Mouse (Mus musculus): Measurements from ENCODE around the gene Arntl.

The Arntl gene

DNA sequence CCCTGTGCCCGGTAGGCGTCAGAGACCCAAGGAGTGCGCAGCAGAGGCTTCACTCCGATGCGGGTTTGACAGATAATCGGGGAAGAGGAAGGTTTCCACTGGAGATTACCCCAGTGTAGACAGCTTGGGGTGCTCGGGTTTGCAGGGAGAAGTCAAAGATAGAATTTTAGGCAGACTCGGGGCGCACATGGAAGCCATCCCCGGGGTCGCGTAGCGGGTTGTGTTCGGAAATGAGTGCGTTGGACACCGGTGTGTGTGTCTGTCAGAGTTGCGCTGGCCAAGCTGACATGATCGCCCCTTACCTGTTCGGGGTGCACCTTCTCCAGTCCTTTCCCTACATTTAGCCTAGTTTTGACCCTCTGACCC is 1.1 kb downstream of the Arntl start:
- no peak for DNase-seq (ENCODE audit: low spot score)

DNA sequence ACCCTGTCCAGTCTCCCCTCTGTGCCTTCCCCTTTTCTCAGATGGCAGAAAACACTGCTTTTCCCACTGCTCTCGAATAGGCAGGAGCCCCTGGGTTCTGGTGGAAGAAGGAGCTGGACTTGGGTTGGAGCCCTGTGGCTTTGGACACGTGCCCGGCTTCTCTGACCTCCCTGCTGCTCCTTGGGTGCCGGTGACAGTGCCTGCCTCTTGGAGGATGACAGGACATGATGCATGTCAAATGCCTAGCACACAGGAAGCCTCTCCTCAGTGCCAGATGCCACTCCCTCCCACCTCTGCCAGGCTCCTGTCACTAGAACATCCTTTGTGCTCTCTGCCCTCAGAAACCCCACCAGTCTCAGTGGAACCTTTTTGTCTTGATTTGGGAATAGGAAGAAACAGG is 3.2 kb downstream of the Arntl start:
- DNase-seq (ENCODE audit: low spot score), result no peak

DNA sequence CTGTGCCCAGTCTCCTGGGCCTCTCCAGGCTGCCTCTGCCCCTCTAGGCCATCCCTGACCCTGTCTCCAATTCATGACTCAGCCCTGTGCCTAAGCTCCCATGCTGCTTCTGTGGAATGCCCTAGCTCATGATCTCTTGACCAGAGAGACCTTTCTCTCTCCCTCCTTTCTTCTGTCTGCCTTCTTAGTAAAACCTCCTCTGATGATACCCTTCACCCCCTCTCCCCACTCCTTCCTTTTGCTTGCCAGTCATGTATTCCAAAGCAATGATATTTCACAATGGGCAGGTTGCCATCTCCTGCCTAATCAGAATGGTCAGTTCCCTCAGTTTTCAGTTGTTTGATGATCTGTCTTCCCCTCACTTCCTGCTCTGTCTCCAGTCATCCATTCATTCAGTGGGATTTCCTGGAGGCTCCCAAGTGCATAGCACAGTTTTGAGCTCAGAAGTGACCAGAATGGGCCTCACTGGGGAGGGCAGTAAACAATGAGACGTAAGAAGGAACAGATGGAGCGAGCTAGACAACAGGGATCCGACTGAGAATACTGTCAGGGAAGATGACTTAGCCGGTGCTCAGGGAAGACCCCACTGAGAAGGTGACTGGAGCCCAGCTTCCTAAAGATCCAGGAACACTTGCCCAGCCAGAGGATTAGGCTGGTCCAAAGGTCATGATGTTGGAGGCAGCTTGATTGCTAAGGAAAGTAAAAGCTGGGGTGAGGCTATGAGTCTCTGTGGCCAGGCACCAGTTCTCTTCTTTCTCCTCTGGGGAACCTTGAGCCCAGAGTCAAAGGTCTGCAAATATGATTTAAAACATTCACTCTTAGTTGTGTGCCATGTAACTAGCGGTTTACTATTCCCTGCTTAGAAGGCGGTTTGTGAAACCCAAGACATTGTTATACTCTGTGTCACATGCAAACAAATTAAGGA is 7.2 kb downstream of the Arntl start:
- no peak for DNase-seq (ENCODE audit: low spot score)

DNA sequence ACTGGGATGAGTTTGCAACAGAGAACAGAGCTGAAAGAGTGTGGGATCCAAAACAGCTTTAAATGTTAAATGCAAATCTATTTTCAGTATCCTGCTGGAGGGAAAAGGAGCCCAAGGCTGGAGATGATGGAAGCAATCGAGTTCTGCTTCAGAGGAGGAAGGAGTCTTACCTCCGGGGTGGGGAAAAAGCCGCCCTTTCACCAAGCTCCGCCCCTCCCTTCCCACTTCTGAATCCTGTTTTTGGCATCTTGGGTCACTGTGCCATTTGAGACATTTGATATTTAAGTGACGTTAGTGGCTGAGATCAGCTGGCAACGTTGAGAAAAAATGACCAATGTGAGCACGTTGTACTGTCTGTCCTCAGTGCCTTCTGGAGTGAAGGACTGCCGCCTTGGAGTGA is 8.9 kb downstream of the Arntl start:
- DNase-seq (ENCODE audit: low spot score), result no peak

DNA sequence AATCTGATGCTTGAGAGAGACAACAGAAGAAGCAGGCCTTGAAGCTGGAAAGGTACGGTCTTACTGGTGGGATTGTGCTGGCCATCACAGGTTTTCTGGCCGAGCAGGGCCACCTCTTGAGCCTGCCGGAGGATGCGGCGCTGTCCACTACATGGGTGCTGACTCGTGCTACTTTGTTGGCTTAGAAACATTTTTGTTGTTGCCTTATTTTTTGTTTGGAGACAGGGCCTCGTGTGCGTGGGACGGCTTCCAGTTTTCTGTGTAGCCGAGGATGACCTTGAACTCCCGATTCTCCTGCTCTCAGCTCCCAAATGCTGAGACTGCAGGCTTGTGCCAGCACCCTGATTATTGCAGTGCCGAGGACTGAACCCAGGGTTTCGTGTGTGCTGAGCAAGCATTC is 12.2 kb downstream of the Arntl start:
- DNase-seq (ENCODE audit: low spot score), result no peak

DNA sequence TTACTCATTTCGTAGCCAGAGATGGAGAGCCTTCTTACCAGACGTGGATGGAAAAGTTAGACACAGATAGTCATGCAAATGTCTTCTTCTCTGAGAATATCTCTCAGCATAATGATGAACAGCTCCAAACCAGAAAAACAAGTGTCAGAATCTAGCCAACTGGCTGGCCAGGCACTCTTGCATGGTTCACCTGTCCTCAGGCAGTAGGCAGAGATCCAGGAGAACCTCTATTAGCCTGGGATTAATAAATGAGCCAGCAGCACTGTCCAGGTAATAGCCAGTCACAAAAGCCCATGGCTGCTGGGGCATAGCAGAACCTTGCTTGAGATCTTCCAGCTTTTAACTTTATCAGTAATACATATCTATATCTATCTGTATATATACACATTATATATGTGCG is 12.6 kb downstream of the Arntl start:
- no peak for DNase-seq (ENCODE audit: low spot score)

DNA sequence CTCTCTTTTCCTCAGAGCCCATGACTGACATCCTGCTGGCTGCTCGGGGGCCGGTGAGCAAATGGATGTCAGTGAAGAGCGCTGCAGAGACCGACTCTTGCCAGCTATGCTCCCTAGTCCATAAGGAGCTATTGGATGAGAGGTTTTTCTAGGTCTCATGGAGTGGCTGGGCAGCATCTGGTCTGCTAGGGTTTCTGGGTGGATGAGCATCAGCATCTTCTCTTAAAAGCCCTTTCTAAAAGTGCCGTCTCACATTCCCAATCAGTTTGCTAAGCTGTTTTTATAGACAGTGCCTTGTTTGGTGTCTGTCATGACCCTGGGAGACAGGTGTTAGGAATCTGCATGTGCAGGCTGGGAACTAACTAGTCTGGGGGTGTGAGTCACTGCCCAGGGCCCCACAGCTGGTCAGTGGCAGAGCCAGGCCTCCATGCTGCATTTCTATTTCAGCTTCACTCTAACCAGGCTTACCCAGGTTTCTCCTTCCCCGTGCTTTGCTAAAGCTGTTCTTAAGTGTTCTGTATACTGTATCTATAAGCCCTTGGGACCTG is 13.5 kb downstream of the Arntl start:
- DNase-seq (ENCODE audit: low spot score), result no peak

DNA sequence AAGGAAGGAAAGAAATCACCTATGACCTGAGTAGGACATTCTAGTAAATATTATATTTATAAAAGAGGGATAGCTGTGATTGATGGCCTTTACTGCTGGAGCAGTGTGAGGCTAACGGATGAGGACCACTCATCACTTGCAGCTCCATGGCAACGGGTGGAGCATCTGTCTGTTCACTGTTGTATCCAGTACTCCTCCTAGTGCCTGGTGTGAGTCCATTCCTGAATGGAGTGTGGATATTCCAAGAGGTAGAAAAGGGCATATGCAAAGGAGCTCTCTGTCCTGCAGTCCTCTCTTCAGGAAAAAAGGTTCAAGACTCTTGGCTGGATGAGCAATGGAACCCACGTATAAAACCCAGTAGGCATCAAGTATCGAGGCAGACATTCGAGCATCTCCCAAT is 15.6 kb downstream of the Arntl start:
- DNase-seq (ENCODE audit: low spot score), result no peak

DNA sequence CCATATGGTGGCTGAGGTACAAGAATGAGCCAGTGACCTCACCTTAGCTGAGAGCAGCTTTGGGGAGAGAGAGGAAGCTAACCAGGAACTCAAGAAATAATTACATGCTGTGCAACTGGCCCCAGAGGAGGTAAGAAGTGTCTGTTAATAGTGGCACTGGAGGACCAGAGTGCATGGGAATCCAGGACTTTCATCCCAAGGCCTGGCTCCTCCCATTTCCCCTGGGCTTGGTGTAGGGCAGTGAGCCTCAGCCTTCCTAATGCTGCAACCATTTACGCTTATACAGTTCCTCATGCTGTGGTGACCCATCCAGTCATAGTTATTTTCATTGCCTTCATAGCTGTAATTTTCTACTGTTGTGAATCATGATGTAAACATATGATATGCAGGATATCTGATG is 17.4 kb downstream of the Arntl start:
- DNase-seq (ENCODE audit: low spot score), result no peak

DNA sequence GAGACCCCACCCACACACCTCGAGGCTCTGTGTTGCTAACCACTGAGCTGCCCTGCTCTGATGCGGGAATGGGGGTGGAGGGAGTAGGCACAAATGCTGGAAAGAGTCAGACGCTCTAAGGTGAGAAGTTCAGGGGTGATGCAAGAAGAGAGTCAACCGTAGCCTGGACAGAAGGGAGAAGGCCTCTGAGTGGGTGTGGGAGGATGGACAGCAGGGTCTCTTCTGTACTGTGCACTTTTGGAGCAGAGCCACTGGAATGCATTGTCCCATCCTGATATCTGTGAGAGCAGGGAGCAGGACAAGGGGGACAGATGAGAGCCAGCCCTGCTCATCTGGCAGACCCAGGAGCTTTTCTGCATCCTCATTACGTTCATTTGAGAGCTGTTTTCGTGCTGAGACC is 21.2 kb downstream of the Arntl start:
- DNase-seq (ENCODE audit: low spot score), result no peak

DNA sequence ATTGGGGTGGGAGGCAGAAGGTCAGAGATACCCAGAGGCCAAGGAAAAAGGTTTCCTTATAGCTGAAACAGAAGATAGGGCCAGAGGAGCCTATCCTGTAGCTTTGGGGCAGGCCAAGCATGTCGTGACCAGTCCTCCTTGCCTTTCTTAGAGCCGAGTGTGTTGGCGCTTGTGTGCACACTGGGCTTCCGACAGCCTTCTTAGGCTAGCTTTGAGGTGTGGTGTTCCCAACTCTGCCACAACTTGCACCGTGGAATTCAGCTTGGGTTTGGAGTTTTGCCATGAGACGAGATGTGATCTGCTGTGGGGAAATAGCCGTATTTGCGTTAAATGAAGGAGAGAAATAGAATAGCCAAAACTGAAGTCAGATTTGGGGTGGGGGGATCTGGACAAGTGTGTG is 28.9 kb downstream of the Arntl start:
- DNase-seq (ENCODE audit: low spot score), result no peak

DNA sequence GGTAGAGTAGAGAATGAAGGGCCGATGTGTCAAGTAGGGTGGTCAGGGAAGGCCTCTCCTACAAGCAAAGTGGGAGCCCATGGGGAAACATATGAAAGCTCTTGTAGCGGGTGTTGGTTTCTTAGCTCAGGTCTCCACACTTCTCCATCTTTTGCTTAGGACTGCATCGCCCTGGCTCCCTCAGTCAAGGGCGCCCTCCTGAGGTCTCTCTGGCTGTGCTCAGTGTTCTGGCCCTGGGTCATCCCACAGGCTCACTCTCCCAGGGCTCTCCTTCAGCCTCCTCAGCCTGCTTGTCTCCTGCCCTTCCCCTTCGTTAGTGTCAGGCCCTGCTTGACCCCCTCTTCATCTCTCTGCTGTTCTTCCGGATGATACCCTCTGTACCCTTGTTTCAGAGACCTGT is 31.1 kb downstream of the Arntl start:
- DNase-seq (ENCODE audit: low spot score), result no peak

DNA sequence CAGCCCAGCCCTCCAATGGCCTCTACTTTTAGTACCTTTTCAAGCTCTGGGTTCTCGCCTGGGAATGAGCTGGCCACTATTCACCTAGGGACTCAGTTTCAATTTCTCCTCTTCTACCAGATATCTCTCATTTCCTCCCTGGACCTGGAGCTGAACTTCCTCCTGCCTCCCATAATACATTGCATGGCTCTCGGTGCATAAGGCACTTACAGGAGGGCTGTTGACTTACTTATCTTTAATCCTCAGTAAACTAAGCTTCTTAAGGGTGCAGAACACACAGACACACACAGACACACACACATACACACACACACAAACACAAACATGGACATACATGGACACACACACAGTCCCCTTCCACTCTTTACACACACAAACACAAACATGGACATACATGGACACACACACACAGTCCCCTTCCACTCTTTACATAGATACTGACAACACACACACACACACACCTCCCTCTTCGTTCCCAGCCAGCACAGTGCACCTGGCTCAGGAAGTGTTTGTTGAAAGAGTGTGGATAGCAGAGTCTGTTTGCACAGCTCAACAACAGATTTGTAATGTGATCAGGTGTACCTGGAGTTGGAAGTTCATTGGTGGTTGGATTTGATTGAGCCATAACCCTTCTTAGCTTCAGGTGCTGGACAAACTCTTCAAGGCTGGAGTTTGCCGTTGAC is 32.3 kb downstream of the Arntl start:
- DNase-seq (ENCODE audit: low spot score), result no peak

DNA sequence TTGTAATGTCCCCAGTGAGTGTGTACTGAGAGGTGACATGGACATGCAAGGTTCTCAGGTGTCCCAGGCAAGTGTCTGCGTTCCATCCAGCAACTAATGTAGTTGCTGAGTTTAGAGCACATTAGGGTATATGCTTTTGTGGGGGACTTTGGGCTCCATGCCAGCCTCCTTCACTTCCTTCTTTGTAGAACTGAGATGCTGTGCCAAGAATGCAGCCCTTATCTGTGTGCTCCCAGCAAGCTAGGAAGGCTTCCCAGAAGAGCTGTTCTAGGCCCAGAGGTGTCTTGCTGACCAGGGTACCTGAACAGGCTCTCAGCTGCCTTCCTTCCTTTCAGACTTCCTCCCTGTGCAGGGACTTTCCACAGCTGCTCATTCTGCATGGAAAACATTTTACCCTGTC is 33.2 kb downstream of the Arntl start:
- DNase-seq (ENCODE audit: low spot score), result no peak

DNA sequence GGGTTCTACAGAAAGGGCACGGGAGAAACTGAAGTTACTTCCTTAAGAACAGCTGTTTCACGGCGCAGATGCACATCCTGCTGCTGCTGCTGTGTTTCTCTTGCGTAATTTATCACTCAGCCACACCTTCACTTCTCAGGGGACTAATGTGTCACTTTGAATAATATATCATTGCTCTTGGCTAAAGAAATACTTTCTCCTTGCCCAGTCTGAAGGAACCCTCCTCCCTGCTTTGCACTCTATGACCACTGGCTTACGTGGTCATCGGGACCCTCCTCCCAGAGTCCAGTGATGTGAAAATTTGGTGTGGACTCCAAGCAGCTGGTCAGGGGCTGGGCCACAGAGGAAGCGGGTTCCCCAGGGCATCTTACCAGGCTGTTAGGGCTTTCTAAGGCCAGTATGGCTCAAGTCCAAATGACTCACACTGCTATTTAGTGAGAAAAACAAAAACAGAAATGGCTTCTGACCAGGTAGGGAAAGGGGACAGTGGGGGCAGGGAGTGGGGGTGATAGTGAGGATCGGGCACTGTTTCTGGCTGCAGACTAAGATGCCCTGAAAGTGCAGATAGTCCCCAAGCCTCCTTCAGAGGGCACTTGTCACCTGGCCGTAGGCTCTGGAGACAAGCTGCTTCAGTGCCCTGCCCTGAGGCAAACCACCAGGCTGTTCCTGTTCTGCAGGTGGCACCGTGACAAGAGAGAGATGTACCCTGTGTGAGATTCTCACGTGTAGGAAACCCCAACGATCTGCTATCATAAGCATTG is 34.8 kb downstream of the Arntl start:
- no peak for DNase-seq (ENCODE audit: low spot score)

DNA sequence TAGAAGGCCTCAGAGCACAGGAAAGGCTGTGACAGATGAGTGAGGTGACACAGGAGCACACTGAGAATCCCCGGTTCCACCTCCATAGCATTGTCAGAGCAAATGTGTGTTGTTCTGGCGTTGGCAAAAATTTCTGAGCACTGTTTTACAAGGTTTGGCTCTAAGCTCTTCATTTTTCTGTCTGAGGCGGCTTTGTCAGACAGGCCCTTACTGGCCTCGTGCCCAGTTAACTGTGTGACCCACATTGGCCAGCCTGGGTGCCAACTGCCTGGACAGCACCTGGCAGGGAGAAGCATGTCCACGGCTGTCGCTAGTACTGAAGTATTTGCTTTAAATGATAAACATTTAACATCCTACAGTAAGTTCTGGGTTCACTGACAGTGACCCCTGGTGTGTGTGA is 35.4 kb downstream of the Arntl start:
- DNase-seq (ENCODE audit: low spot score), result no peak

DNA sequence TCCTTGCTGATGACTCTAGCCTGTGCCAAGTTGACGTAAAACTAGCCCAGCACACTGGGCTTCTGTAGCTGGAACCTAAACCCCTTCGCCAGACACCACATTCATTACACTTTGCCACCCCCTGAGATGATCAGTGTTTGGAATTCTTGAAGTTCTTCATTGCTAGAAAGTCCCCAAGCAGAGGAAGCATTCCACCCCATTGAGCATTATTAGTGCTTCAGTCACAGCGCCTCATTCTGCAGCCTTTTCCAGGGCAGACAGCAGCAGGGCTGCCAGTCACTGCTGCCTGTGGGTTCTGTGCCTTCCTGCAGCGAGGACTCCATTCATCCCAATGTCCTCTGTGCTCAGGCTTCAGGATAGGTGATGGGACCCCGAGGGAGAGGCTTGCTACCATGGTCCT is 37.9 kb downstream of the Arntl start:
- DNase-seq (ENCODE audit: low spot score), result no peak

DNA sequence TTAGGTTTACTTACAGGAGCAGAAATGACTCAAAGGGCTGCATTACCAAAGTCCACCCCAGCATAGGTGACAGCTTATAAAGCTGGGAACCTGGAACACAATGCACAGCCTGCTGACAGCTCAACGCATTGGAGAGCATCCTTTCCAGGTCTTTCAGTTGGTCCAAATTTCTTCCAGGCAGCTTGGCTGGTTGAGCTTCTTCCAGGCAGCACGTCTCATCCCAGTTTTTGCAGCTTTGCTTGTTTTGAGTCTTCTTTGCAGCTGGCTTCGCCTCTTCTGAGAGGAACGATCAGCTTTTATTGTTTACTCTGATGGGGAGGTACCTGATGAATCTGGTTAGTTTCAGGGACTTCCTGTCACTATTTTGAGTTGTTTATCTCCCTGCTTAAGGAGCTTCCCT is 39.2 kb downstream of the Arntl start:
- no peak for DNase-seq (ENCODE audit: low spot score)

DNA sequence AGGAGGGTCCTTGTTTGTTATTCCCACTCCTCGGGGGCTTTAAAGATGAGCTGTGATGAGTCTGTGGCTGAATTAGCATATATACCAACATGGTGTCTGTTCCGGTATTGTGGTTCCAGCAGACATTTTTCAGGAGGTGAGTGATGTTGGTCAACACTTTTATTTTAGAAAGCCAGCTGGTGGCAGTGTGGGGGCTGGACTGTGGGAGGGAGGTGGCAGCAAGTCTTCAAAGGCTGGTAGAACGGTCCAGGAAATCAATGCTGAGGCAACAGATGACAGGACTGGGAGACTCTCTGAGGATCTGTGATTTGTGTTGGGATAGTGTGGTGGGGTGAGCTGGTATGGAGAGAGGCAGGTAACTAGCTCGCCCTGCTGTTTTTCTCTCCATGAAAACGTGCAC is 39.9 kb downstream of the Arntl start:
- no peak for DNase-seq (ENCODE audit: low spot score)

DNA sequence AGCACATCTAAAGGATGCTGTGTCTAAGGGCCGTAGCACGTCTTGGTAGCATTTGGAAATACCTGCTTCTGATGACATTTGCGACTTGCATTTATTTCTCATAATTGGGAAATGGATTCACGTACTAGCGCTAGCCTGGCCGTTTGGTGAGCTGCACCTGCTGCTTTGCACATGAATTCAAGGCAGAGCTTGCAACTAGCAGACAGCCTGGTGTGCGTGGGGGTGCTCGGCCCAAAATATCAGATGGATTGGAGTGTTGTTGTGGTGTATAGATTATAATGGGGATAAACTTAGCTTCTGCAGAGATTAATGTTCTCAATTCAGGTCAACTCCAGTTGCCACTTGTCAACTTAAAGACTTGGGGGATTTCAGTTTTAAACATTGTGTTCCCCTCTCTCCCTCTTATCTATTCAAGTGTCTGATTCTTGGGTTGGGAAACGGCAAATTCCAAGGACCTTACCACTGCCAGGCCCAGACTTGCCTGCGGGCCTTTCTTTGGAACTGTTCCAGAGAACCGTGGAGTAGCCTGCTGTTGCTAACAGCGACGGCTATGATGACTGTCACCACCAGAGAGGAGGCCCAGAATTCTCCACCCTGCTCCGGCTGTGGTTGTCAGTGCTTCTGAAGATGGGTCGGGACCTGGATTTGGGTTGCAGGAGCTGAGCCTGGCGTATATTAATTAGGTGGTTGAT is 42.0 kb downstream of the Arntl start:
- peak; percentile 86 for DNase-seq (ENCODE audit: low spot score)

DNA sequence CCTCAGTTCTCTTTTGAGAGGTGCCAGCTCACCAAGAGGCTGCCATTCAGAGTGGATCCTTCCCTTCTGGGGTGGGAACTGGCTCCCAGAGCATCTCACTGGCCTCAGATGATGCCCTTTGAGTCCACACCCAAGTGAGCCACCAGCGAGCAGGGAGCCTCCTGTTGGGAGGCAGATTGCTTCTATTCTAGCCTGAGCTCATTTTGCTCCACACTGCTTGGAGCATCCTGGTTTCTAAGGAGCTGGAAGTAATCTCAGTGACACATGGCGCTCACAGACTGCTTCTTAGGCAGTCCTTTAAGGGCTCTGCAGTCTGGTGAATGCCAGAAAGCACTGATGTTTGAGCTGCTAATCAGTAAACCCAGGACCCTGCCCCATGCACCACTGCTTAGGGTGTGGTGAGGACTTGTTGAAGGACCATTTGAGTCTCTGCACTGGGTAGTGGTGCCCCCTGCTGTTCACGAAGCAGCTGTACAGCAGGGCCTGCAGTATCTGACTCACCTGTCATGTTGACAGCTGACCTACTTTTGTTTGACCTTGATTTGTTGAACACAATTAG is 43.2 kb downstream of the Arntl start:
- peak; percentile 36 for DNase-seq (ENCODE audit: low spot score)

DNA sequence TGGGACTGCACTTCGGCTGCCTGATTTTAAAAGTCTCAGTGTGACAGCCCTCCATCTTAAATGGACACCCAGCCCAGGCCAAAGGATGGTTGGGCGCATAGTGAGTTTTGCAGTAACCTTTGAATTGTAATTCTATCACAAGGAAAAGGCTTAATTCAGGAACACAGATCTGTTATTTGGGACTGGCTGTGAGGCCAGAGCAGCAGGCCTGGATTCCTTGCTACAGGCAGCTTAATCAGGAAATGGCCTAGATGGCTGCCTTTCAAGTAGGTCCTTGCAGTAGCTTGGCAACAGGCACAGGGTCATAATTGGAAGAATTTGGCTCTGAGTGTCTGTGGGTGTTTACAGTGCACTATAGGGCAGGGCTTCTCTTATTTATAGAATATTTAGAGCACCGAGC is 43.7 kb downstream of the Arntl start:
- no peak for DNase-seq (ENCODE audit: low spot score)
